Mouse (Mus musculus) MEL (cell line): ENCODE measurements at regions not wholly inside any gene's neighbourhood (a gene's known extent, or its start where the extent isn't known, plus 50 kb on each side); places are given as distances from the start of the nearest gene placed in this dataset.

Source experiments
- DNase-seq: peaks from one replicate; pipeline ENCODE4 v3.0.0; 2011; ENCODE audit warnings: low read depth, low spot score
- H3K27ac ChIP-seq: 2 replicates; pipeline ENCODE4 v1.5.1; 2012; ENCODE audit warnings: low read depth, mild to moderate bottlenecking, control low read depth, low read length, moderate library complexity; ENCODE audit not compliant: control insufficient read depth
- H3K27me3 ChIP-seq, 2 experiments: fragments of 150-350 bp in 1 of 2; sonication (generic) in 1 of 2; 2 replicates each; pipeline ENCODE4 v1.6.1; 2012; ENCODE audit warnings: low read length in 2 of 2, mild to moderate bottlenecking in 2 of 2, improper control_type of control experiment in 1 of 2, moderate library complexity in 1 of 2; ENCODE audit not compliant: insufficient read depth in 2 of 2, control insufficient read depth in 1 of 2
- H3K36me3 ChIP-seq, 2 experiments: 2 replicates each; pipeline ENCODE4 v1.6.1; 2012 to 2014; ENCODE audit warnings: low read length in 2 of 2, improper control_type of control experiment in 1 of 2, inconsistent platforms in 1 of 2, mild to moderate bottlenecking in 1 of 2; ENCODE audit not compliant: insufficient read depth in 2 of 2, control insufficient read depth in 1 of 2
- H3K4me1 ChIP-seq, 2 experiments: fragments of 150-350 bp in 1 of 2; sonication (generic) in 1 of 2; 2 replicates each; pipeline ENCODE4 v1.6.1; 2012; ENCODE audit warnings: low read length in 2 of 2, improper control_type of control experiment in 1 of 2, mild to moderate bottlenecking in 1 of 2; ENCODE audit not compliant: insufficient read depth in 2 of 2, control insufficient read depth in 1 of 2
- H3K4me3 ChIP-seq, 2 experiments: fragments of 150-350 bp in 1 of 2; sonication (generic) in 1 of 2; 2 replicates each; pipeline ENCODE4 v1.5.1; 2012; ENCODE audit warnings: low read depth in 2 of 2, low read length in 2 of 2, mild to moderate bottlenecking in 2 of 2, moderate library complexity in 2 of 2, control low read depth in 1 of 2, improper control_type of control experiment in 1 of 2; ENCODE audit not compliant: control insufficient read depth in 1 of 2, insufficient read depth in 1 of 2
- H3K79me2 ChIP-seq: 2 replicates; pipeline ENCODE4 v1.6.1; 2012; ENCODE audit warnings: mild to moderate bottlenecking, low read length, moderate library complexity; ENCODE audit not compliant: control insufficient read depth, poor library complexity, insufficient read depth
- H3K9ac ChIP-seq: 2 replicates; pipeline ENCODE4 v1.6.1; 2012; ENCODE audit warnings: low read depth, mild to moderate bottlenecking, control low read depth, low read length, moderate library complexity; ENCODE audit not compliant: control insufficient read depth, poor library complexity, severe bottlenecking
- H3K9me3 ChIP-seq: fragments of 150-350 bp; sonication (generic); replicated peaks from 2 replicates; pipeline ENCODE4 v1.6.1; 2012; ENCODE audit warnings: mild to moderate bottlenecking, low read length, improper control_type of control experiment, moderate library complexity; ENCODE audit not compliant: insufficient read depth
- BHLHE40 ChIP-seq: IDR thresholded peaks from 2 replicates; pipeline ENCODE4 v1.6.1; 2012; ENCODE audit warnings: low read depth, mild to moderate bottlenecking, inconsistent platforms, low read length, improper control_type of control experiment, borderline replicate concordance
- CHD2 ChIP-seq: IDR thresholded peaks from 2 replicates; pipeline ENCODE4 v1.6.1; 2011; ENCODE audit warnings: low read length, improper control_type of control experiment
- CTCF ChIP-seq, 3 experiments: IDR thresholded peaks in 2 of 3; conservative IDR thresholded peaks in 1 of 3; 2 replicates each; pipeline ENCODE4 v1.5.1; 2011 to 2012; ENCODE audit warnings: low read length in 3 of 3, low read depth in 2 of 3, mild to moderate bottlenecking in 2 of 3, improper control_type of control experiment in 1 of 3, inconsistent platforms in 1 of 3, mixed read lengths in 1 of 3, moderate library complexity in 1 of 3; ENCODE audit not compliant: control insufficient read depth in 1 of 3, insufficient read depth in 1 of 3, poor library complexity in 1 of 3, severe bottlenecking in 1 of 3
- E2F4 ChIP-seq: IDR thresholded peaks from 2 replicates; pipeline ENCODE4 v1.6.1; 2011; ENCODE audit warnings: low read depth, low read length, improper control_type of control experiment, borderline replicate concordance
- ETS1 ChIP-seq: IDR thresholded peaks from 2 replicates; pipeline ENCODE4 v1.6.1; 2012; ENCODE audit warnings: low read depth, mild to moderate bottlenecking, inconsistent platforms, low read length, improper control_type of control experiment, moderate library complexity
- GABPA ChIP-seq: IDR thresholded peaks from 2 replicates; pipeline ENCODE4 v1.6.1; 2012; ENCODE audit warnings: low read depth, mild to moderate bottlenecking, inconsistent platforms, low read length, improper control_type of control experiment, moderate library complexity
- GATA1 ChIP-seq: IDR thresholded peaks from 2 replicates; pipeline ENCODE4 v1.6.1; 2011; ENCODE audit warnings: low read depth, low read length, improper control_type of control experiment
- HCFC1 ChIP-seq: IDR thresholded peaks from 2 replicates; pipeline ENCODE4 v1.6.1; 2012; ENCODE audit warnings: low read depth, mild to moderate bottlenecking, inconsistent platforms, low read length, improper control_type of control experiment, moderate library complexity
- JUND ChIP-seq: IDR thresholded peaks from 2 replicates; pipeline ENCODE4 v1.6.1; 2011; ENCODE audit warnings: low read depth, mild to moderate bottlenecking, improper control_type of control experiment, low read length
- KAT2A ChIP-seq: conservative IDR thresholded peaks from 2 replicates; pipeline ENCODE4 v1.6.1; 2012; ENCODE audit warnings: low read depth, low read length, improper control_type of control experiment, inconsistent platforms
- MAFK ChIP-seq: IDR thresholded peaks from 2 replicates; pipeline ENCODE4 v1.6.1; 2011; ENCODE audit warnings: low read depth, mild to moderate bottlenecking, low read length, improper control_type of control experiment, borderline replicate concordance
- MAX ChIP-seq: IDR thresholded peaks from 2 replicates; pipeline ENCODE4 v1.6.1; 2011; ENCODE audit warnings: low read length, improper control_type of control experiment
- MXI1 ChIP-seq: IDR thresholded peaks from 2 replicates; pipeline ENCODE4 v1.6.1; 2011; ENCODE audit warnings: mild to moderate bottlenecking, low read depth, low read length, improper control_type of control experiment
- MYB ChIP-seq: IDR thresholded peaks from 2 replicates; pipeline ENCODE4 v1.6.1; 2011; ENCODE audit warnings: mild to moderate bottlenecking, low read depth, low read length, improper control_type of control experiment
- NELFE ChIP-seq: IDR thresholded peaks from 2 replicates; pipeline ENCODE4 v1.6.1; 2011; ENCODE audit warnings: low read depth, low read length, improper control_type of control experiment
- POLR2AphosphoS2 ChIP-seq: IDR thresholded peaks from 2 replicates; pipeline ENCODE4 v1.6.1; 2011; ENCODE audit warnings: low read length, improper control_type of control experiment
- RAD21 ChIP-seq: IDR thresholded peaks from 2 replicates; pipeline ENCODE4 v1.6.1; 2011; ENCODE audit warnings: mild to moderate bottlenecking, low read depth, low read length, improper control_type of control experiment
- RCOR1 ChIP-seq: IDR thresholded peaks from 2 replicates; pipeline ENCODE4 v1.6.1; 2012; ENCODE audit warnings: low read depth, mild to moderate bottlenecking, inconsistent platforms, low read length, improper control_type of control experiment
- UBTF ChIP-seq: IDR thresholded peaks from 2 replicates; pipeline ENCODE4 v1.6.1; 2012; ENCODE audit warnings: low read depth, mild to moderate bottlenecking, inconsistent platforms, low read length, improper control_type of control experiment, moderate library complexity, borderline replicate concordance; ENCODE audit not compliant: insufficient read depth
- USF2 ChIP-seq, 2 experiments: IDR thresholded peaks; 2 replicates each; pipeline ENCODE4 v1.6.1; 2011 to 2012; ENCODE audit warnings: improper control_type of control experiment in 2 of 2, low read length in 2 of 2, borderline replicate concordance in 1 of 2, inconsistent platforms in 1 of 2, low read depth in 1 of 2, mild to moderate bottlenecking in 1 of 2; ENCODE audit not compliant: insufficient read depth in 1 of 2
- ZC3H11A ChIP-seq: IDR thresholded peaks from 2 replicates; pipeline ENCODE4 v1.6.1; 2012; ENCODE audit warnings: low read depth, mild to moderate bottlenecking, inconsistent platforms, low read length, improper control_type of control experiment
- ZKSCAN1 ChIP-seq: IDR thresholded peaks from 2 replicates; pipeline ENCODE4 v1.6.1; 2012; ENCODE audit warnings: low read depth, mild to moderate bottlenecking, inconsistent platforms, low read length, improper control_type of control experiment, moderate library complexity
- ZNF384 ChIP-seq: IDR thresholded peaks from 2 replicates; pipeline ENCODE4 v1.6.1; 2012; ENCODE audit warnings: low read depth, mild to moderate bottlenecking, inconsistent platforms, low read length, improper control_type of control experiment

GRCm38 (mm10) chr2:33990711-33991110 is 103.0 kb upstream of the Mvb12b start:
- DNase-seq = no peak
- TF ChIP-seq UBTF (no peak), RAD21 (no peak), MAX (no peak), JUND (no peak), ETS1 (no peak), KAT2A (no peak), ZKSCAN1 (no peak), POLR2AphosphoS2 (no peak), USF2 (IDR thresholded peaks at IDR 0.05; ENCODE audit: borderline replicate concordance in 1 of 2, insufficient read depth in 1 of 2, low read depth in 1 of 2, low read length in 2 of 2) (no peak), ZC3H11A (no peak), RCOR1 (no peak), MYB (no peak), HCFC1 (no peak), ZNF384 (no peak), GABPA (no peak)
- Histone ChIP-seq H3K79me2 (no peaks in the 10 kb centered on the region), H3K4me1 (peaks cover 0 to under 1% of the 10 kb centered on the region in 2 experiments; a peak in 1 of 4 replicates), H3K36me3 (no peaks in the 10 kb centered on the region), H3K27me3 (no peaks in the 10 kb centered on the region; a peak in 1 of 4 replicates), H3K4me3 (no peak overlapping the region), H3K9me3 (no peaks in the 10 kb centered on the region), H3K27ac (no peak overlapping the region), H3K9ac (no peak overlapping the region)

- DNase-seq = no peak
- Histone ChIP-seq H3K79me2 (no peaks in the 10 kb centered on the region), H3K4me3 (no peak overlapping the region), H3K9ac (no peak overlapping the region), H3K36me3 (no peaks in the 10 kb centered on the region), H3K9me3 (no peaks in the 10 kb centered on the region), H3K4me1 (no peaks in the 10 kb centered on the region), H3K27me3 (no peaks in the 10 kb centered on the region; a peak in 1 of 4 replicates), H3K27ac (no peak overlapping the region)
- TF ChIP-seq CHD2 (no peak), BHLHE40 (no peak), CTCF (IDR thresholded peaks at IDR 0.05 in 2 of 3, conservative IDR thresholded peaks at IDR 0.05 in 1 of 3; ENCODE audit: control insufficient read depth in 1 of 3, insufficient read depth in 1 of 3, low read depth in 2 of 3, low read length in 3 of 3, poor library complexity in 1 of 3, severe bottlenecking in 1 of 3) (no peak), GABPA (no peak), ZC3H11A (no peak), HCFC1 (no peak), GATA1 (no peak), NELFE (no peak), MAFK (no peak), MXI1 (no peak), KAT2A (no peak), RAD21 (no peak), E2F4 (no peak)
Observed at GRCm38 (mm10) chr2:33989555-33990370, 102.0 kb upstream of the Mvb12b start.
